Mouse (Mus musculus): ENCODE results near the gene Fhad1. TPM values are rescaled to one million over a fixed set of nuclear protein-coding genes. Genes with fewer than 3 reads are reported as not detected.

The Fhad1 gene
- polyA plus RNA-seq, 1 experiment from 2014 or later, result 1.2 TPM

DNA sequence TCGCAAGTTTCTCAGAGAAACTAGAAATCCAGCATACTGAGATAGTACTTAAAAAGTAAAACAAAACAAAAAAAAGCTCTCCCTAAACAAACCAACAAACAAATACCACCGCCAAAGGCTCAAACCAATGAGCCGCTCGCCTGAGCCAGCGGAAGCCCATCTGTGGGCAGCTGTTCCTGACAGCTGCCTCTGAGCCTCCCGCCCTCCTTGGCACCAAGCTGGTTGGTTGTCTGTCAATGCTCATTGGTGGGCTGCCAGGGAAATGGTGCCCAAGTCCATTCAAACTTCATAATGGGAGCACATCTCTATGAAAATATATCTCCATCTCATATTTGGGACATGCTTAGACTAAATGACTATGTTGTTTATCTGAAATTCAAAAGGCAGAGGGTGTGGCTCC is 117.7 kb downstream of the Fhad1 start:
- Histone ChIP-seq H3K4me3 (ENCODE audit: low read depth, low read length) (no peak overlapping the region), H3K9ac (ENCODE audit: low read depth, low read length) (no peak overlapping the region), H3K27ac (ENCODE audit: low read depth, low read length) (no peak overlapping the region), H3K9me3 (ENCODE audit: control insufficient read depth) (no peaks in the 10 kb centered on the region), H3K36me3 (ENCODE audit: control insufficient read depth, insufficient read depth) (no peaks in the 10 kb centered on the region), H3K4me2 (replicated peaks; ENCODE audit: low read depth) (no peak overlapping the region), H3K27me3 (replicated peaks; ENCODE audit: control insufficient read depth, insufficient read depth, low read length) (no peaks in the 10 kb centered on the region), H3K4me1 (replicated peaks; ENCODE audit: control insufficient read depth, insufficient read depth, low read length) (0 out of 2 replicates have a peak, but pooled peaks cover 6% of the 10 kb centered on the region)
- WGBS, result 72% methylated on average over 6 of the region's 6 CpGs
- TF ChIP-seq CTCF (IDR thresholded peaks at IDR 0.05; ENCODE audit: low read depth), result no peak
- ATAC-seq, result no peak

DNA sequence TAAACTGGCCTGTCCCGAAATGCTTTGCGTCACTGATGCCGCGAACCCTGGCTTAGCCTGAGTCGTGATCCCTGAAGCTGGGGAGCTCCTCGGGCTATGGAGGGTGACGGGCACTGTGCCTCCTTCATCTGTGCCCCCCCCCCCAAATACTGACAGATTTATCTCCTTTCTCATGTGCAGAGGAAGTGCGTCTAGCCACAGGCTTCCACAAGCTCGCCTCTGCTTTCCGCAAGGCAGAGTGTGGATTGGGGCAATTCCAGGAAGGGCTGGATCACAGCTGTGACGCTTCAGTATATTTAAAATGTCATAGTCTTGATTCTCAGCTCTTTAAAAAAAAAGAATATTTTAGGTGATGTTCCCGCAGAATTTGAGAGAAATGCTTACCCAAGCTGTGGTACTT is 119.1 kb downstream of the Fhad1 start:
- Histone ChIP-seq H3K27ac (ENCODE audit: low read depth, low read length) (no peak overlapping the region), H3K4me2 (replicated peaks; ENCODE audit: low read depth) (no peak overlapping the region), H3K4me3 (ENCODE audit: low read depth, low read length) (no peak overlapping the region), H3K9me3 (ENCODE audit: control insufficient read depth) (no peaks in the 10 kb centered on the region), H3K4me1 (replicated peaks; ENCODE audit: control insufficient read depth, insufficient read depth, low read length) (0 out of 2 replicates have a peak, but pooled peaks cover 6% of the 10 kb centered on the region), H3K27me3 (replicated peaks; ENCODE audit: control insufficient read depth, insufficient read depth, low read length) (no peaks in the 10 kb centered on the region), H3K36me3 (ENCODE audit: control insufficient read depth, insufficient read depth) (no peaks in the 10 kb centered on the region), H3K9ac (ENCODE audit: low read depth, low read length) (no peak overlapping the region)
- ATAC-seq, result no peak
- TF ChIP-seq CTCF (IDR thresholded peaks at IDR 0.05; ENCODE audit: low read depth), result no peak
- WGBS, result 50% methylated on average over 12 of the region's 12 CpGs

DNA sequence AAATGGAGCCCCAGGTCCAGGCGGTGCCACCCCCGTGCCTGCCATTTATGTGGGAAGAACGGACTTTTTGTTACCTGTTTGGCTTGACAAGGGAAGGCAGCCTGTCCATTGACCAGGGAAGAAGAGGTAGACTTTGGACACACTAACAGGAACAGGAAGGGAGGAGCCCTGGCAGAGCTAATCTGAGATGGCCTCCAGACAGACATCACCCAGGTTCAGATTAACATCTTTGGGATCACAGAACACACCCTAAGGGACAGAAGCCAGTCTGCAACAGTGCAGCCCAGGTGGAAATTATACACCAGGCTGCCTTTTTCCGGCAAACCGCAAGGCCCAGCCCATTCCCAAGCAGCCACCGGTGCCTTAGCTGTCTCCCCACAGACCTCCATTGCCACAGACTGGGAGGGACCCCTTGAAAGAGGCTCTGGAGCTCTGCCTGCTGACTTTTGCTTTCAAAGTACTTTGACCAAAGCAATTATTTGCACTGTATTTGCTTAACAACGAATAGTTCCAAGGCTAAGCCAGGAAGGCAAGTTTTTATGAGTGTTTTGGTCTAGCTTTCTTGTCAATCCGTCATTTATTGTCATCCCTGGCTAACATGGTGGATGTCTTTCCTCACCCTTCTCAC is 121.6 kb downstream of the Fhad1 start:
- TF ChIP-seq CTCF (IDR thresholded peaks at IDR 0.05; ENCODE audit: low read depth), result no peak
- no peak overlapping the region for H3K4me2 ChIP-seq (replicated peaks; ENCODE audit: low read depth)
- peak; percentile 65 for ATAC-seq
- 0 out of 2 replicates have a peak, but pooled peaks cover 6% of the 10 kb centered on the region for H3K4me1 ChIP-seq (replicated peaks; ENCODE audit: control insufficient read depth, insufficient read depth, low read length)
- H3K27ac ChIP-seq (ENCODE audit: low read depth, low read length), result peak overlapping the region; percentile 60
- WGBS, result 56% methylated on average over 8 of the region's 8 CpGs
- no peaks in the 10 kb centered on the region for H3K36me3 ChIP-seq (ENCODE audit: control insufficient read depth, insufficient read depth)
- no peaks in the 10 kb centered on the region for H3K27me3 ChIP-seq (replicated peaks; ENCODE audit: control insufficient read depth, insufficient read depth, low read length)
- no peak overlapping the region for H3K4me3 ChIP-seq (ENCODE audit: low read depth, low read length)
- H3K9ac ChIP-seq (ENCODE audit: low read depth, low read length), result no peak overlapping the region
- no peaks in the 10 kb centered on the region for H3K9me3 ChIP-seq (ENCODE audit: control insufficient read depth)

DNA sequence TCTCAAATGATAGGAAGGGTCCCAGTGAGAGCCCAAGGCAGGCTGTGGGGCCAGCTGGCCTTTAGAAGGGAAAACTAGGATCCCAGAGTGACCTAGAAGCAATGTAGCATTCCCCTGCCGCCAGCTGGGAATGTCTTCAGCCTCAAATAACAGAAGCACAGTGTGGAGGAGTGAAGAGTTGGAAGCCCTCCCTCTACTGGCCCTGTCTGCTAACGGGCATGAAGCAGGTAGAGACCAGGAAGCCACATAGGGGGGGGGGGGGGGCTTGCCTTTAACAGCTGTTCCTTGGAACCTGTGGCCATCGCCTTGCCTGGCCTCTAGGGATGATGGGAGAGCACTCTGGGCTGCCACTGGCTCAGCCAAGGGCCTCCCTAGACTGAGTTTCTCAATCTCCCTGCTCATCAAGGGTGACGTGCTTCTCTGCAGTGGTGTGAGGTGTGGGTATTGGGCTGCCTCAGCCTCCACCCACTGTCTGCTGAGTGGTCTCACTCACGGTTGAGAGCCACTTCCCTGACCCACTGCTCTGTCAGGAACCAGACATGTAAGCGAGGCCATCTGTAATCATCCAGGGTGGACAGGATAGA is 128.4 kb downstream of the Fhad1 start:
- WGBS, result 43% methylated on average over 6 of the region's 6 CpGs
- peak; percentile 29; the same call in 1 of the 2 replicates for TF ChIP-seq CTCF (IDR thresholded peaks at IDR 0.05; ENCODE audit: low read depth)
- H3K36me3 ChIP-seq (ENCODE audit: control insufficient read depth, insufficient read depth), result no peaks in the 10 kb centered on the region

DNA sequence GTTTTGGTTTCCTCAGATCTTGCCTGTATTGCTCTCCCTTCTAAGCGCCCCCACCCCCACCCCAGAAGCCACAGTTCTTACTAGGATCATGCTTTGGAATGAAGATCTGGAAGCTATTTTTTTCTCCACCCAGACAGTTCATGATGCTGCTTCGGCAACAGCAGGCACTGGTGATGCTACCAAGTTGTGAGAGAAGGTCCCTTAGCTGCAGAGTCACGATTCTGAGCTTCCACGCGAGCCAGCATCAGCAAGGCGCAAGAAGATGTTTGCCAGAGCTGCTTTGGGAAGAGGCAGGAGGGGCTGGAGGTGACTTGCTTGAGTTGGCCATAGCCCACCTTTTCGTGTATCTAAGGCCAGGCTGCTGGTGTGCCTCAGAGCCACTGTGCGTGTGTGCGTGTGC is 129.4 kb downstream of the Fhad1 start:
- H3K4me1 ChIP-seq (replicated peaks; ENCODE audit: control insufficient read depth, insufficient read depth, low read length), result no peaks in the 10 kb centered on the region
- 72% methylated on average over 9 of the region's 9 CpGs for WGBS
- no peak for ATAC-seq
- no peak overlapping the region for H3K9ac ChIP-seq (ENCODE audit: low read depth, low read length)
- no peak overlapping the region for H3K27ac ChIP-seq (ENCODE audit: low read depth, low read length)
- TF ChIP-seq CTCF (IDR thresholded peaks at IDR 0.05; ENCODE audit: low read depth), result no peak
- no peaks in the 10 kb centered on the region for H3K36me3 ChIP-seq (ENCODE audit: control insufficient read depth, insufficient read depth)
- no peak overlapping the region for H3K4me3 ChIP-seq (ENCODE audit: low read depth, low read length)
- no peaks in the 10 kb centered on the region for H3K27me3 ChIP-seq (replicated peaks; ENCODE audit: control insufficient read depth, insufficient read depth, low read length)
- H3K4me2 ChIP-seq (replicated peaks; ENCODE audit: low read depth), result no peak overlapping the region
- no peaks in the 10 kb centered on the region for H3K9me3 ChIP-seq (ENCODE audit: control insufficient read depth)

More for the DNA sequence above, 128.4 kb downstream of the Fhad1 start:
- Histone ChIP-seq H3K27me3 (replicated peaks; ENCODE audit: control insufficient read depth, insufficient read depth, low read length) (no peaks in the 10 kb centered on the region), H3K4me3 (ENCODE audit: low read depth, low read length) (no peak overlapping the region), H3K27ac (ENCODE audit: low read depth, low read length) (no peak overlapping the region), H3K4me2 (replicated peaks; ENCODE audit: low read depth) (no peak overlapping the region), H3K4me1 (replicated peaks; ENCODE audit: control insufficient read depth, insufficient read depth, low read length) (no peaks in the 10 kb centered on the region), H3K9me3 (ENCODE audit: control insufficient read depth) (no peaks in the 10 kb centered on the region), H3K9ac (ENCODE audit: low read depth, low read length) (no peak overlapping the region)
- no peak for ATAC-seq

DNA sequence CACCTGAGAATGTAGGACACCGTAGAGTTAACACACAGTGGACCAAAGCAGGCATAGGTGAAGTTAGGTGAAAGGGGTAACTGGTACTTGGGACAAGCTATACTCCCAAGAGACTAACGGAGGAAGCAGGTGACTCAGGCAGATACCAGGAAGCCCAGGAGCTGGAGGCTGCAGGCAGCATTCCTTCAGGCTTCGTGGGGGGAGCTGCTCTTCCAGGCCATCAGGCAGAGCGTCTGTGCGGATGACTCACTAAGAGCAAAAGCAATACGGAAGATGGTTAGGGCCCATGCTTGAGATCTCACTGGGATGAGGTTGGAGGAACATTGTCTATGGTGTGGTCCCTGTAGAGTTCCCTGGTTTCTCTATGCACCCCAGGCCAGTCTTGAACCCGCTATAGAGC is 132.0 kb downstream of the Fhad1 start:
- no peak overlapping the region for H3K4me3 ChIP-seq (ENCODE audit: low read depth, low read length)
- TF ChIP-seq CTCF (IDR thresholded peaks at IDR 0.05; ENCODE audit: low read depth), result no peak
- no peaks in the 10 kb centered on the region for H3K36me3 ChIP-seq (ENCODE audit: control insufficient read depth, insufficient read depth)
- H3K9ac ChIP-seq (ENCODE audit: low read depth, low read length), result no peak overlapping the region
- no peaks in the 10 kb centered on the region for H3K9me3 ChIP-seq (ENCODE audit: control insufficient read depth)
- H3K27me3 ChIP-seq (replicated peaks; ENCODE audit: control insufficient read depth, insufficient read depth, low read length), result no peaks in the 10 kb centered on the region
- no peak overlapping the region for H3K4me2 ChIP-seq (replicated peaks; ENCODE audit: low read depth)
- 64% methylated on average over 7 of the region's 7 CpGs for WGBS
- no peak overlapping the region for H3K27ac ChIP-seq (ENCODE audit: low read depth, low read length)
- no peaks in the 10 kb centered on the region; the same call in 1 of the 2 replicates for H3K4me1 ChIP-seq (replicated peaks; ENCODE audit: control insufficient read depth, insufficient read depth, low read length)
- ATAC-seq, result 0 out of 2 replicates have a peak, but pooled peaks have one; percentile 26

Measured in intestine, postnatal 0 days (tissue).